Mouse (Mus musculus) spleen, embryonic (tissue): ENCODE data around the gene Ccdc124.

ENCODE experiments used
- CTCF ChIA-PET: fragments of 350-600 bp; sonication (Branson Sonifier 250); formaldehyde crosslinking; loops from one replicate; lab custom pipeline; 2022; lab: Charles Lee

The Ccdc124 gene

DNA sequence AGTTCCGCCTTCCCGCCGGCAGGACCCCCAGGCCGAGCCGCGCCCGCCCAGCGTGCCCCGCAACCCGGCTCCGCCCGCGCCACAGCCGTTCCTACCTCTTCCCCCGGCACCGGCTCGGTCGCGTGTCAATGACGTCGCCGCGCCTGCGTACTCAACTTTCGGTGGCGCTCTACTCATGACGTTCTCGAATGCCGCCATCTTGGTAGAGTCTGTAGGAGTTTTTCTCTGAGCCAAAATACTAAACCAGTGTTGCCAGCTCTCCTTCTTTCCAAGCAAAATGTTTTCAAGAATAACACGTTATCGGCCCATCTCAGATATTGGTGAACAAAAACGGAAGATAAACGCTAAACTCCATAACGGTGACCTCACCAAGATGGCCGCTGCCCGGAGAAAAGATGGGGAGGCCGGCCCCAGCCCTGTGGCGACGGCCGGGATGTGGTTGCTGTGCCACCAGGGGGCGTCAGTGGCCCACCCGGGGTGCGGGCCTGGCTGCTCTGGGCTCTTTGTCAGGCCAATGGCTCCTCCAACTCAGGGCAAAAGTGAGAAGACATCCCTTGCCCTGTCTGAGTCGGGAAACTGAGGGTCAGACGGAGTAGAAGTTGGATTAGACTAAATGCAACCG is at the start of gene Ccdc124:
TSS of gene Ccdc124 (minus strand) at position 572 of the 622 bp plus-strand sequence.
- CTCF ChIA-PET, result interaction anchor here (0.6 to 0.9 kb wide), 2 partner anchors 19 to 66 kb away, joined by 3 to 5 read pairs; no protein-coding TSS in a partner anchor

GRCm38 (mm10) chr8:70920049-70920922 is 46.6 kb upstream of the Ccdc124 start:
- CTCF ChIA-PET, result no interaction called here

GRCm38 (mm10) chr8:70914704-70915103 is 41.0 kb upstream of the Ccdc124 start:
- CTCF ChIA-PET, result no interaction called here

DNA sequence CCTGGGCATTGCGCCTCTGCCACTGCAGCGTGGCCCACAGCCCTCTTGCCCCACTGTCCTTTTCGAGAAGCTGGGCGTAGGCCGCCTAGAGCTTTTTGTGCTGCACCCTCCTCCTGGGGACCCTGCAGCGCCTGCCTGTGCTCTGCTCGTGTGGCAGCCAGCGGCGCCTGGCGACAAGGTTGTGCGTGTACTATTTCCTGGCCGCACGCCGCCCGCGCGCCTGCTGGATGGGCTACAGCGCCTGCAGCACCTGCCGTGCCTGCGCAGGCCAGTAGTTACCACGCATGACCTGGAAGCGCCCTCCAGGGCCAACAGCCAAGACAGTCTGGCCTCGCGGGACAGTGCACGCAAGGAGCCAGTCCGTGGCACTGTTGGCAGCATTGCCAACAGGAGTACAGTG is 39.8 kb upstream of the Ccdc124 start:
- CTCF ChIA-PET, result no interaction called here

GRCm38 (mm10) chr8:70912955-70913354 is 39.2 kb upstream of the Ccdc124 start:
- CTCF ChIA-PET, result no interaction called here

DNA sequence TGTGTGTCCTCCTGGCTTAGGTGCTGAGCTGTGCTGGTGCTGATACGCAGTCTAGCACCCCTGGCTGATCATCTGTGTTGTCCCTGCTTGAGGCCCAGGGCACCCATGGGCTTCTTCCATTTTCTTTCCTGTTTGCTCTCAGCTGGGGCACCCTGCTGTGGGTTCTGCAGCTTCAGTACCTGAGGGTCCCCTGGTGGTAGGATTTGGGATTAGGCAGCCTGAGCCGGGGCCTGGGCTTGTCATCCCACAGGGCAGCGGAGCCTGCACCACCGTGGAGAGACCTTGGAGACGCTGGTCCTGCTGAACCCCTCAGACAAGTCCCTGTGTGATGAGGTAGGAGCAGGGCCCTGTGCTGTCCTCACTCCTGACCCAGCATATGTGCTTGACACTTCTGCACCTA is 37.9 kb upstream of the Ccdc124 start:
- CTCF ChIA-PET, result no interaction called here

DNA sequence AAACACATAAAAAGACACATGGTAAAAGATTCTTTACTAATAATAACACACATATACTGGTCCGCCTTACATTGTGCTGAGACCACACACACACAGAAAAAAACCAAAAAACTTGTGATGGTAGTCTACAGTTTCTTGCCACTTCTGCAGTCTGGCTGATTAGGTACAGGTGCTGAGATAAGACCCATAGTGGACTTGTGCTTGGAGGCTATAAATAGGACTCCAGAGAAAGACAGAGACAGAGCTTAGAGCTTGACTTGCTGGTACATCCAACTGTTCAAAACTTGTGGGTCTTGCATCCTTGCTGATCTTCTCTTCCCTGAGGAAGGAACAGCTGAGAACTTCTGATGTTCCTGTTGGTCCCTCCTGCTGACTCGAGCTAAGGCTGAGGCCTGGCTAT is 33.8 kb upstream of the Ccdc124 start:
- CTCF ChIA-PET, result no interaction called here

GRCm38 (mm10) chr8:70905831-70906736 is 32.3 kb upstream of the Ccdc124 start, which contains the start of gene Map1s:
TSS of gene Map1s (plus strand) at chr8:70905932.
- CTCF ChIA-PET, result no interaction called here

- CTCF ChIA-PET, result interaction anchor here (0.5 kb wide), 1 partner anchor 458 kb away, joined by 3 read pairs; no protein-coding TSS in a partner anchor
These were observed 31.7 kb upstream of the Ccdc124 start for GRCm38 (mm10) chr8:70905463-70905830.

DNA sequence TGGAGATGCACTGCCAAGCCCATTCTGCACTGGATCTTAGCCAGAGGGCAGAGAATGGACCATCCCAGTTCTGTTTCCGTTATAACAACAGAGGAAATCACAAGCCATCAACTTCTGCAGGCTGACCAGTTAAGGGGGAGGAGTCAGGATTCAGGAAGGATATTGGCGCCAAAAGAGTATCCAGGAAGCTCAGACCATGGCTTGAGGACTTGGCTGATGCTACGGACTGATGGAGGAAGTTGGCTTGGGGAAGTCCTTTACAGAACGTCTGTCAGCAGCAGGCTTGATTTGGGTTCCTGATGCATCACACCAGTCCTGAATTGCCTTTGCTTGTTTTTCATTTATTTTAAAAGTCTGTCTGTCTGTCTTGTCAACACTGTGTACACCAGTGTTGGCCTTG is 30.8 kb upstream of the Ccdc124 start:
- CTCF ChIA-PET, result no interaction called here

DNA sequence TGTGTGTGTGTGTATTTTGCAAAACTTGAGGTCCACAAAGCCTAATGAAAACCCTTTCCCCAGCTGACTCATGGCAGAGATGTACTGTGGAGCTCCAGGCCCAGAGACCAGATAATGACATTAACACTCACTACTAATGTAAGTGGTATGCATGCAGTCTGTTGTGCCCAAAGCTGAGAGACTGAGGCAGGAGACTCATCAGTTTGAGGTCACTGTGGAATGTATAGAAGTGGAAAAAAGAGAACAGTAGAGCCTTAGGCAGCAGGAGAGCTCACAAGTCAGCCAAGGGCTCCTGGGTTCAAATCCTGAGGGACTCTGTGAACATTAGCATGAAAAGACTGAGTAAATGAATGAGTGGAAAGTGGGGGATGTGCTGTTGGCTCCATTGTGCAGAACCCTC is 29.8 kb upstream of the Ccdc124 start:
- CTCF ChIA-PET, result no interaction called here

GRCm38 (mm10) chr8:70903112-70903511 is 29.4 kb upstream of the Ccdc124 start:
- CTCF ChIA-PET, result no interaction called here

DNA sequence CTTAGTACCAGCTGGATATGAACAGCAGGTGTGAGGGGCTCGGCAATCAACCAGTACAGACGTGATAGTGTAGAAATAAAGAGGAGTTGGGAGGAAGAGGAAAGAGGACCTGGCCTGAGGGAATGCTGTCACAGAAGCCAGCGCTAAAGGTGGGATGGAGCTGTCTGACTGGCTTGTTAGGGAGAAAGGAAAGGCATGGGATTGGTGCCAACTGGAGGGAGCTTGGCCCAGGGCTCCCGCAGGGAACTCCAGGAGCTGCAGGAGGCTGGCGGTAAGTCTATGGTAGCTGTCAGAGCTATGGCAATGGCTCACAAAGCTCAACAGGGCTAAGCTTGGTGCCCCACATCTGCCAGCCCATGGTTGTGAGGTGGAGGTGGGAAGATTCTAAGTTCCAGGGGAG is 28.5 kb upstream of the Ccdc124 start:
- CTCF ChIA-PET, result interaction anchor here (1.0 kb wide), 1 partner anchor 693 kb away, joined by 4 read pairs; no protein-coding TSS in a partner anchor

DNA sequence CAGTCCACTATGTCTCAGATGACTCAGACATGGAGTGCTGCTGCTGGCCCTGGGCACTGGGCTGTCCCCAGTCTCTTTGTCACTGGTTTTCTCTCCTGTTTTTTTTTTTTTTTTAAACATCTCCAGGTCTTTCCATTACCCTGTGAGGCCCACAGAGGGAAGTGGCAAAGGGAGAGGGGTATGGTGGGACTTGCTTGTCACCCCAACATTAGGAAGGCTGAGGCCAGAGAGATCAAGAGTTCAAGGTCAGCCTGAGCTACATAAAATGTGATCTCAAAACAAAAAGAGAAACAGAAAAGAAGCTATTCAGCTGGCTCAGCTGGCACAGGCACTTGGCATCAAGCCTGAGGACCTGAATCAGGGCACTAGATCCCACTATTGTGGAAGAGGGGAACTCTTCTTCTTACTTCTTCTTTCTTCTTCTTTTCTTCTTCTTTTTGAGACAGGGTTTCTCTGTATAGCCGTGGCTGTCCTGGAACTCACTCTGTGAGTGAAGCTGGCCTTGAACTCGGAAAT is 27.2 kb upstream of the Ccdc124 start:
- CTCF ChIA-PET, result no interaction called here

GRCm38 (mm10) chr8:70899226-70899625 is 25.5 kb upstream of the Ccdc124 start:
- CTCF ChIA-PET, result no interaction called here

GRCm38 (mm10) chr8:70898661-70899198 is 25.0 kb upstream of the Ccdc124 start:
- CTCF ChIA-PET, result no interaction called here

DNA sequence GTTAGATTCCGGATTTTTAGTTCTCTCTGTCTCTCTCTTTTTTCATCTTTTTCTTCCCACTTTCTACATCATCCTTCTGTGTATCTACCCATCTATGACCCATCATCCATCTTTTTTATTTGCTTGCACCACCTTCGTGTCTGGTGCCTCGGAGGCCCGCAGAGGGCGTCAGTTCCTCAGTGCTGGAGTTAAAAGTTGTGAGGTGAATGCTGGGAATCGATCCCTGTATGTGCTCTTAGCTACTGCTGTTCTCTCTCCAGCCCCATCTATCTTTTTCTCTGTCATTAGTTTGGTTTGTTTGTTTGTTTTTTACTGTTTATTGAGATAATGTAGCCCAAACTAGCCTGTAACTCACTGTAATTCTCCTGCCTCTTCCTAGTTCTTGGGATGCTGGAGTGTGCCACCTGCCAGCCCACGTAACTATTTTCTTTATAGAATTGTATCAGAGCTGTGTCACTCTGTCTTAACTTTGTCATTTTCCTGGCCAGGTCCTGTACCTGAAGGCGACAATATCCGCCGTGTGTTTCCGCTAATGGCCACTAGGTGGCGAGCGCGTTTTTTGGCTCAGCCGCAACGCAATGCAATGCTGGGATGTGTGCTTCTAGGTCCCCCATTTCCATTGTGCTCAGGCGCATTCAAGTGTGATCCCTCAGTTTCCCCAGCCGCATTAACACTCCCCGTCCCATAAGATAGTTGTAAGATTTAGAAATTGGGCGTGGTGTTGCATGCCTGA is 24.1 kb upstream of the Ccdc124 start:
- CTCF ChIA-PET, result no interaction called here

DNA sequence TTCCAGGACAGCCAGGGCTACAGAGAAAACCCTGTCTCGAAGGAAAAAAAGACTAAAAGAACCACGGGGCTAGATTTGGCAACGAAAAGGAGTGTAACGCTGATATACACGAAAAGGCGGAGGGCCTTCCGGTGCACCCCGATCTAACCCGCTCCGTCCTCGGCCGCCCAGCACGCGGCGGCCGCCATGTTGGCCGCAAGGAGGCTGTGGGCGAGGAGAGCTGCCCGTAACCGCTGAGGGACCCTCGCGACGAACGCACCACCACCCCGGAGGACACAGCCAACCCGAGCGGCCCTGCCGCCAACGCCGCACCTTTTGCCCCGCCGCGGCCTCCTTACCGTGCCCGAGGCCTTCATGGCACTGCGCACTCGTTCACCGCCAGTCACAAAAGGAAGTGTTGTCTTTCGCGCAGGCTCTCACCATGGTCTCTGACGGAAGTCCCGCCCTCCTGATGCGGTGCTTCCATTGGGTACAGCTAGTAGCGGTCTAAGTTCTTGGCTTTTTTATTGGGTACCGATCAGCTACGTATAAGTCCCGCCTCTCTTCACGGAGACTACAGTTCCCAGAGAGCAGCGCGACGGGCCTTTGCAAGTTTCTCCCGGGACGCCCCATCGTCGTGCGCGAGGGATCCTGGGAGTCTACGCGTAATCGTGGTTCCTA is 23.4 kb upstream of the Ccdc124 start, which contains the start of gene Rpl18a:
TSS of gene Rpl18a (minus strand) at position 392 of the 660 bp plus-strand sequence.
- CTCF ChIA-PET, result interaction anchor here (1.0 kb wide), 1 partner anchor 21 kb away, joined by 3 read pairs; no protein-coding TSS in a partner anchor

DNA sequence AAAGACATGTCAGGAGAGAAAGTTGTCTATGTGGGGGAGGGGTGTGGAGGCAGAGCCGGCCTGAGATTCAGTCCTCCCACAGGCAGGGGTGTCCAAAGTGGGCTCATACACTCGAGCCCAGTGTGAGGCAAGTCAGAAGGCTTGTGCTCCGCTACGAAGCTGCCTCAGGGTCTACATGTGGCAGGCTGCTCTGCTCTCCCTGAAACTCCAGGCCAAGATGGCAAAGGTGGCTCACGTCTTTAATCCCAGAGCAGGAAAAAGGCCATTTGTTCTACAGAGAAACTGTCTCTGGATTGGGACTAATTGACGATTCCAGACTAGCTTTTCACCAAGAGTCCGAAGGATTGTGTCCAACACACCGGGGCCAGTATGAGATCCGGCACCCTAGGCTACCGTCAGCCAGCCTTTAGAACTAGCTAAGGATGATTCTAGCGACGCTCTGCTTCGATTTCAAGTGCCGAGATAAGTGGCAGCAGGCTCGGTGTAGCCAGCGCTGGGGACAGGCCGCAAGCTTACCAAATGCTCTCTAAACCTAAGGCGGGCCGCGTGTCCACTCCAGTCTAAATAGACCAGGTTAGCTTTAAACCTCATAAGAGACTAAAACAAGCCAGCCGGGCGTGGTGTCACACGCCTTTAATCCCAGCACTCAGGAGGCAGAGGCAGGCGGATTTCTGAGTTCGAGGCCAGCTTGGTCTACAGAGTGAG is 22.7 kb upstream of the Ccdc124 start:
- CTCF ChIA-PET, result interaction anchor here (1.0 kb wide), 1 partner anchor 20 kb away, joined by 3 read pairs; no protein-coding TSS in a partner anchor
